Mouse (Mus musculus) midbrain, embryonic 14.5 days (tissue): ENCODE data around the gene Mal. TPM values are rescaled to one million over a fixed set of nuclear protein-coding genes. Genes with fewer than 3 reads are reported as not detected.

ENCODE experiments used
- ATAC-seq: fragments of 200-750 bp; cut with Nextera tagmentation; 2 replicates; pipeline ENCODE4 v1.8.0; 2017; ENCODE audit warnings: moderate number of reproducible peaks, moderate library complexity; ENCODE audit not compliant: low FRiP score, low TSS enrichment
- DNase-seq: peaks from one replicate; pipeline ENCODE4 v3.0.0-alpha.2; 2015
- H3K27ac ChIP-seq: fragments of 300-500 bp; sonication (generic); replicated peaks from 2 replicates; pipeline ENCODE4 v1.5.1; 2014; ENCODE audit warnings: mild to moderate bottlenecking, low read depth, low read length, moderate library complexity
- H3K27me3 ChIP-seq: fragments of 300-500 bp; sonication (generic); 2 replicates; pipeline ENCODE4 v1.6.1; 2014; ENCODE audit warnings: low read length, control low read depth, mixed read lengths; ENCODE audit not compliant: control insufficient read depth, insufficient read depth
- H3K36me3 ChIP-seq: fragments of 300-500 bp; sonication (generic); 2 replicates; pipeline ENCODE4 v1.6.1; 2014; ENCODE audit warnings: low read length, control low read depth; ENCODE audit not compliant: control insufficient read depth, insufficient read depth
- H3K4me1 ChIP-seq: fragments of 300-500 bp; sonication (generic); 2 replicates; pipeline ENCODE4 v1.6.1; 2014; ENCODE audit warnings: mild to moderate bottlenecking, antibody characterized with exemption, low read length, control low read depth; ENCODE audit not compliant: control insufficient read depth, insufficient read depth
- H3K4me2 ChIP-seq: fragments of 300-500 bp; sonication (generic); 2 replicates; pipeline ENCODE4 v1.6.1; 2014; ENCODE audit warnings: mild to moderate bottlenecking, low read length, moderate library complexity
- H3K4me3 ChIP-seq: fragments of 300-500 bp; sonication (generic); replicated peaks from 2 replicates; pipeline ENCODE4 v1.5.1; 2014; ENCODE audit warnings: low read depth, low read length
- H3K9ac ChIP-seq: fragments of 300-500 bp; sonication (generic); replicated peaks from 2 replicates; pipeline ENCODE4 v1.6.1; 2014; ENCODE audit warnings: mild to moderate bottlenecking, low read length, moderate library complexity
- H3K9me3 ChIP-seq: fragments of 300-500 bp; sonication (generic); 2 replicates; pipeline ENCODE4 v1.6.1; 2016; ENCODE audit warnings: low read length, control low read depth, mixed read lengths; ENCODE audit not compliant: control insufficient read depth
- WGBS: fragments of 180-500 bp; shearing (Covaris S2); extraction: QIAGEN DNeasy Blood & Tissue Kit; methylation state at CpG from one replicate; pipeline ENCODE4 v1.1.7; 2014; 5-methylcytosine and 5-hydroxymethylcytosine counted together
- polyA plus RNA-seq: library from polyadenylated mRNA; unstranded; fragments of >200 nt; fragmentation: Nextera tagmentation; extraction: Ambion mirVana; gene quantifications from 2 replicates; pipeline ENCODE4 v1.2.1, GENCODE M21; 2014

Gene Mal
- 1.3 and 3.0 TPM in 2 replicates for polyA plus RNA-seq

- Histone ChIP-seq H3K9me3 (no peaks in the 10 kb centered on the region), H3K27ac (no peak within 1 kb of the TSS), H3K4me1 (peaks cover 7% of the 10 kb centered on the region; the same call in 1 of the 2 replicates), H3K27me3 (peaks cover 34% of the 10 kb centered on the region), H3K36me3 (no peaks in the 10 kb centered on the region), H3K4me2 (peak within 1 kb of the TSS; percentile 88), H3K9ac (peak within 1 kb of the TSS; percentile 45; the same call in 1 of the 2 replicates), H3K4me3 (peak within 1 kb of the TSS; percentile 42)
- under 1% methylated on average over 43 of the region's 43 CpGs for WGBS
- ATAC-seq (no peak), DNase-seq (peak; percentile 41)
Measured at GRCm38 (mm10) chr2:127656086-127656720, at the start of gene Mal. Gene Mal (minus strand): TSS chr2:127656695.

- Histone ChIP-seq H3K36me3 (no peaks in the 10 kb centered on the region), H3K27me3 (no peaks in the 10 kb centered on the region), H3K9me3 (no peaks in the 10 kb centered on the region), H3K4me2 (no peak overlapping the region), H3K4me1 (no peaks in the 10 kb centered on the region), H3K4me3 (no peak overlapping the region), H3K27ac (no peak overlapping the region), H3K9ac (no peak overlapping the region)
- ATAC-seq (no peak), DNase-seq (no peak)
- WGBS: 67% methylated on average over 6 of the region's 6 CpGs
Measured at GRCm38 (mm10) chr2:127705267-127705666, 48.8 kb upstream of the Mal start.

- no peak overlapping the region for H3K9ac ChIP-seq
- no peak overlapping the region for H3K4me3 ChIP-seq
- DNase-seq (no peak), ATAC-seq (no peak)
- H3K27me3 ChIP-seq: no peaks in the 10 kb centered on the region
- H3K4me2 ChIP-seq: no peak overlapping the region
- WGBS: 87% methylated on average over 4 of the region's 4 CpGs
- H3K27ac ChIP-seq: no peak overlapping the region
- H3K36me3 ChIP-seq: no peaks in the 10 kb centered on the region
- no peaks in the 10 kb centered on the region for H3K9me3 ChIP-seq
- H3K4me1 ChIP-seq: no peaks in the 10 kb centered on the region
Measured at GRCm38 (mm10) chr2:127689239-127689638, 32.7 kb upstream of the Mal start.

DNA sequence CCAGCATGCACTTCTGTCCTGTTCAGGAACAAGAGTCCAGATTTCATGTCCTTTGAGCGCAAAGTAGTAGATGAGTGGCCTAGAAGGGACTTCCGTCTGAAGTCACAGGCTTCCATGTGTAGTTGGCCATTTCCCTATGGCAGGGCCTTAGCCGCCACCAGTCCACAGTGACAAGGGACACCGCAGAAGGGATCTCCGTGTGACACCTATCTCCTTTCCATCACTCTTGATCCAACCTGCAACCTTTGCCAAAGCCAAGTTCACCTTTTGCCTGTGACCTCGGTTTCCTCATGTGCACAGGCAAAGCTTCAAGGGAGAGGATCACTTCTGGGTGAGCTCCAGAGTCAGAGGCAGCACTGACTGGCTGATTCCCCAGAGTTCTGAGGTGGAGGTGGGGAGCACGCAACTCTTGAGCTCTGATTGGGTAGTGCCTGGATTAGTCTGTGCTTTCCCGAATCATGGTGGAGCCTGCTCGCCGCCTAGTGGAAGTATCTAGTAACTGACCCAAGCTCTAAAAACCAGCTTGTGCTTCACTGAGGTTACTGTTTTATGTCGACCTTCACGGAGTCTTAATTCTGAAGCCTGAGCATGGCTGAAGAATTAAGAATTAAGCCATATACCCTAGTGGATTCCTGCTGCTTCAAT, 27.3 kb upstream of the Mal start:
- Histone ChIP-seq H3K4me2 (no peak overlapping the region), H3K27me3 (no peaks in the 10 kb centered on the region), H3K9me3 (no peaks in the 10 kb centered on the region), H3K36me3 (no peaks in the 10 kb centered on the region), H3K4me3 (no peak overlapping the region), H3K27ac (no peak overlapping the region), H3K4me1 (no peaks in the 10 kb centered on the region), H3K9ac (no peak overlapping the region)
- ATAC-seq (no peak), DNase-seq (peak; percentile 81)
- WGBS: 35% methylated on average over 12 of the region's 12 CpGs

DNA sequence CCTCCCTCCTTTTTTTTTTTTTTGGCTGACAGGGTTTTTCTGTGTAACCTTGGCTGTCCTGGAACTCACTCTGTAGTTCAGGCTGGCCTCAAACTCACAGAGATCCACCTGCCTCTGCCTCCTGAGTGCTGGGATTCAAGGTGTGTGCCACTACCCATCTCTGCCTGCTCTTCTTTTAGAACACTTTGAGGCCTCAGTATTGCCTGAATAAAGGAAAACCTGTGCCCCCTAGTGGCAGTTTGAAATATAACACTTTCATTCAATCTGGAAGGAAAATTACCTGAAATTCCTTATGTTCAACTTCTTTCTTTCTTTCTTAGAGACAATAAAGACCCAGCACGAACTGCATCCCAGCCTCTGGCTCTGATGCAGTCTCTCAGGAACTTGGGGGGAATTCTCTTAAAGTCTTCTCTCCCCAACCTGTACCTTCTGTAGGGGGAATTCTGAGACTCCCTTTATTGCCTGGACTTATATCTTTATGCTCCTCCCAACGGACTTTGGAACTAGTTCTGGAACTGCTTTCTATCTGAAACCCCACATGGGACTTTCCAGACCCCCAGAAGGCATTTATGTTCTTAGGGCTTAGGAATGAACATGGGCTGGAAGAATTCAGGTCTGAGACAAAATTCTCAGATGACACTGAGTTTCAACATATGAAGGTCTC, 11.5 kb upstream of the Mal start:
- Histone ChIP-seq H3K4me3 (no peak overlapping the region), H3K27me3 (no peaks in the 10 kb centered on the region), H3K9me3 (no peaks in the 10 kb centered on the region), H3K27ac (no peak overlapping the region), H3K4me2 (no peak overlapping the region), H3K36me3 (no peaks in the 10 kb centered on the region), H3K9ac (no peak overlapping the region), H3K4me1 (no peaks in the 10 kb centered on the region)
- DNase-seq: peak; percentile 75
- ATAC-seq: no peak
- 17% methylated on average over 2 of the region's 2 CpGs for WGBS

- H3K27ac ChIP-seq: no peak overlapping the region
- no peaks in the 10 kb centered on the region for H3K4me1 ChIP-seq
Measured at GRCm38 (mm10) chr2:127667015-127667414, 10.5 kb upstream of the Mal start.

DNA sequence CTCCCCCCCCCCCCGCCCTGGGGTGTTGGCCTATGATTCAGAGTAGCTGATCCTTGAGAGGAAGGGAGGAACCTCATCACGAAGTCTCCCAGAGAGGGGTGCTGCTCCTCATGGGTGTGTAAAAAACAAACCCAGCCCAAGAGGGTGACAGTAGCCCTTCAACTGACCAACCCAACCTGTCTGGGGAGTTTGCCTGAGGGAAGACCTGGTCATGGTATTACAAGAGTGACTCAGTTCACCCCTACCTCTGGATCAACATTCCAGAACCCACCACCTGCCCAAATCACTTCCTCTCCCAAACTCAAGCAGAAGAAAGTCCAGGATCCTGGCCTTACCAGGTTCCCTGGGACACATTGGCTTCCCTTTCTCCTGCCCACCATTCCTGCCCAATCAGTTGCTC, 6.2 kb upstream of the Mal start:
- WGBS: 33% methylated on average over 1 of the region's 2 CpGs
- H3K4me2 ChIP-seq: no peak overlapping the region
- ATAC-seq (no peak), DNase-seq (no peak)
- no peak overlapping the region for H3K27ac ChIP-seq
- H3K4me3 ChIP-seq: no peak overlapping the region
- H3K9ac ChIP-seq: no peak overlapping the region
- no peaks in the 10 kb centered on the region for H3K4me1 ChIP-seq
- H3K36me3 ChIP-seq: no peaks in the 10 kb centered on the region
- no peaks in the 10 kb centered on the region for H3K9me3 ChIP-seq
- H3K27me3 ChIP-seq: no peaks in the 10 kb centered on the region

More at GRCm38 (mm10) chr2:127667015-127667414, 10.5 kb upstream of the Mal start:
- ATAC-seq: no peak
- Histone ChIP-seq H3K9ac (no peak overlapping the region), H3K36me3 (no peaks in the 10 kb centered on the region), H3K27me3 (no peaks in the 10 kb centered on the region), H3K9me3 (no peaks in the 10 kb centered on the region), H3K4me2 (no peak overlapping the region), H3K4me3 (no peak overlapping the region)
- DNase-seq: no peak

DNA sequence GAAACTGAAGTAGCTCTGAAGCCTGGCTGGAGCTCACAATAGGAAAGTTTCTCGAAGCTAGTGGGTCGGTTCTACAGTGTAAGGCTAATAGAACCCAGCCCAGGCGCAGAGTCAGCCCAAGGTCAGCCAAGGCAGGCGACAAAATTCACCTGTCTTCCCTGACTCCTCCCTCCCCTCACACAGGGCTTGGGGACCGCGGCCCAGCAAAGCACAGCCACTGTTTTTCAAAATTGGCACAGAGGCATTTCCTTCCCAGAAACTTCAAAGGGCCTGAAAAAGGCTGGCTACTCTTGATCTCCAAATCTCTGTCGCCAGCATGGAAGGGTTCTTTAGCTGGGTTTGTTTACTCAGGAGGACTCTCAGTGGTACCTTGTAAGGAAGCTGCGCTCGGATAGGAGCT, 1.1 kb downstream of the Mal start:
- DNase-seq (peak; percentile 2), ATAC-seq (no peak)
- Histone ChIP-seq H3K9ac (no peak overlapping the region), H3K27ac (no peak overlapping the region), H3K36me3 (no peaks in the 10 kb centered on the region), H3K9me3 (no peaks in the 10 kb centered on the region), H3K4me2 (no peak overlapping the region), H3K4me3 (peak overlapping the region; percentile 42; the same call in 1 of the 2 replicates), H3K4me1 (peaks cover 7% of the 10 kb centered on the region; the same call in 1 of the 2 replicates), H3K27me3 (peaks cover 34% of the 10 kb centered on the region)
- WGBS: 6% methylated on average over 9 of the region's 9 CpGs
